In the genomic region with DNA sequence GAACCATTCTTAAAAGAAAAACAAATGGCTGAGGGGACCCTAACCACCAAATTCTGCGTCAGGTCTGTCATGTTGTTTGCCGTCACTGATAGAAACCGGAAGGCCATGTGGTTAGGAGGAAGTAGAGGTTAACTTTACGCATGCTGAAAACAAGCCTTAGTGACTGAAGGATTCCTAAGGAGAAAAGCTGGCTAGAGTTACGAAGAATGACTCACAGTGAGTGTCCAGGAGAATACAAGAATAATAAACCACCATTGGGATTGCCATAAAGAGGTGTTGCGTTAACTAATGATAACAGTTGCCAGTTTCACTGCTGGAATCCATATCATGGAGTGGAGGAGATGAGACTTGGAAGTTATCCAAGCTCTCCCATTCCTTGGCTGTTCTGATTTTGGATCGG, we compare ENCODE assay signal across 10 mouse cellular contexts. TPM values are rescaled to one million over a fixed set of nuclear protein-coding genes. Genes with fewer than 3 reads are reported as not detected.
DNase-seq lines count a peak whose midpoint lies in the region; ATAC-seq and TF ChIP-seq lines count a peak whose summit lies in the region.
"Had no signal": no experiment of that assay in that cellular context is flagged by ENCODE, and none has a peak within 500 bp of the region (broad histone marks: within the 10 kb centered on the region; RNA-seq: fewer than 3 reads in every experiment).

No protein-coding gene starts in this region.

- WGBS in heart, embryonic 12.5 days: 52% methylated on average over 7 of the region's 7 CpGs
- WGBS in midbrain, postnatal 0 days: 82% methylated on average over 7 of the region's 7 CpGs
- WGBS in midbrain, embryonic 15.5 days: 80% methylated on average over 7 of the region's 7 CpGs
- WGBS in intestine, postnatal 0 days: 24% methylated on average over 7 of the region's 7 CpGs
- WGBS in stomach, postnatal 0 days: 27% methylated on average over 7 of the region's 7 CpGs

- no peaks in the 10 kb centered on the region for H3K9me3 ChIP-seq in heart, embryonic 12.5 days (replicated peaks)
- no peaks in the 10 kb centered on the region for H3K9me3 ChIP-seq in midbrain, postnatal 0 days (ENCODE audit: low read length)
- no peaks in the 10 kb centered on the region for H3K9me3 ChIP-seq in midbrain, embryonic 15.5 days
- H3K9me3 ChIP-seq in intestine, postnatal 0 days (ENCODE audit: control insufficient read depth): no peaks in the 10 kb centered on the region
- H3K9me3 ChIP-seq in stomach, postnatal 0 days (ENCODE audit: control insufficient read depth, low read length): no peaks in the 10 kb centered on the region
- H3K9me3 ChIP-seq: liver, embryonic 15.5 days had no signal

- no peaks in the 10 kb centered on the region for H3K27me3 ChIP-seq in heart, embryonic 12.5 days (replicated peaks)
- no peaks in the 10 kb centered on the region for H3K27me3 ChIP-seq in midbrain, postnatal 0 days (ENCODE audit: insufficient read depth, low read length)
- no peaks in the 10 kb centered on the region for H3K27me3 ChIP-seq in midbrain, embryonic 15.5 days (replicated peaks)
- no peaks in the 10 kb centered on the region for H3K27me3 ChIP-seq in intestine, postnatal 0 days (replicated peaks; ENCODE audit: control insufficient read depth, insufficient read depth, low read length)
- no peaks in the 10 kb centered on the region for H3K27me3 ChIP-seq in stomach, postnatal 0 days (ENCODE audit: control insufficient read depth, insufficient read depth, low read length)
- H3K27me3 ChIP-seq: liver, embryonic 15.5 days had no signal

- no peak for ATAC-seq in heart, embryonic 12.5 days (ENCODE audit: insufficient number of reproducible peaks, low FRiP score)
- ATAC-seq in midbrain, postnatal 0 days (ENCODE audit: low FRiP score): no peak
- no peak for ATAC-seq in midbrain, embryonic 15.5 days (replicated peaks)
- peak; percentile 37; the same call in 1 of the 2 replicates for ATAC-seq in intestine, postnatal 0 days
- peak; percentile 65 for ATAC-seq in stomach, postnatal 0 days (ENCODE audit: low FRiP score, low TSS enrichment)

- intact Hi-C loops in heart, postnatal 36 days (cut with DNase I): no loop called here
- intact Hi-C loops in left cerebral cortex, postnatal 36 days (cut with DNase I): no loop called here

- peaks cover 34% of the 10 kb centered on the region for H3K36me3 ChIP-seq in heart, embryonic 12.5 days
- H3K36me3 ChIP-seq in midbrain, postnatal 0 days (ENCODE audit: insufficient read depth, low read length): no peaks in the 10 kb centered on the region
- H3K36me3 ChIP-seq in midbrain, embryonic 15.5 days (replicated peaks): no peaks in the 10 kb centered on the region
- H3K36me3 ChIP-seq in intestine, postnatal 0 days (ENCODE audit: control insufficient read depth, insufficient read depth): peaks cover 21% of the 10 kb centered on the region
- 0 out of 2 replicates have a peak, but pooled peaks cover 3% of the 10 kb centered on the region for H3K36me3 ChIP-seq in stomach, postnatal 0 days (ENCODE audit: control insufficient read depth, insufficient read depth, low read length)
- H3K36me3 ChIP-seq: liver, embryonic 15.5 days had no signal

- peak overlapping the region; percentile 74 for H3K27ac ChIP-seq in heart, embryonic 12.5 days (ENCODE audit: poor library complexity, severe bottlenecking)
- H3K27ac ChIP-seq in midbrain, postnatal 0 days (ENCODE audit: low read depth, low read length): no peak overlapping the region
- no peak overlapping the region for H3K27ac ChIP-seq in midbrain, embryonic 15.5 days
- peak overlapping the region; percentile 82 for H3K27ac ChIP-seq in intestine, postnatal 0 days (ENCODE audit: low read depth, low read length)
- peak overlapping the region; percentile 74 for H3K27ac ChIP-seq in stomach, postnatal 0 days (replicated peaks)
- H3K27ac ChIP-seq: liver, embryonic 15.5 days had no signal

- no peak for TF ChIP-seq CTCF in midbrain, postnatal 0 days (IDR thresholded peaks at IDR 0.05)
- no peak for TF ChIP-seq CTCF in intestine, postnatal 0 days (IDR thresholded peaks at IDR 0.05; ENCODE audit: low read depth)
- no peak for TF ChIP-seq CTCF in stomach, postnatal 0 days (IDR thresholded peaks at IDR 0.05; ENCODE audit: low read depth)

- H3K4me3 ChIP-seq in heart, embryonic 12.5 days: no peak overlapping the region
- H3K4me3 ChIP-seq in midbrain, postnatal 0 days (ENCODE audit: low read depth, low read length): no peak overlapping the region
- H3K4me3 ChIP-seq in midbrain, embryonic 15.5 days: no peak overlapping the region
- no peak overlapping the region for H3K4me3 ChIP-seq in intestine, postnatal 0 days (ENCODE audit: low read depth, low read length)
- H3K4me3 ChIP-seq in stomach, postnatal 0 days (ENCODE audit: low read depth, low read length): no peak overlapping the region
- H3K4me3 ChIP-seq: liver, embryonic 15.5 days had no signal

- H3K4me1 ChIP-seq in heart, embryonic 12.5 days (replicated peaks): peaks cover 43% of the 10 kb centered on the region
- no peaks in the 10 kb centered on the region for H3K4me1 ChIP-seq in midbrain, postnatal 0 days (ENCODE audit: insufficient read depth, low read length)
- H3K4me1 ChIP-seq in midbrain, embryonic 15.5 days: no peaks in the 10 kb centered on the region
- peaks cover 13% of the 10 kb centered on the region; the same call in 1 of the 2 replicates for H3K4me1 ChIP-seq in intestine, postnatal 0 days (replicated peaks; ENCODE audit: control insufficient read depth, insufficient read depth, low read length)
- H3K4me1 ChIP-seq in stomach, postnatal 0 days (replicated peaks; ENCODE audit: control insufficient read depth, insufficient read depth): peaks cover 5% of the 10 kb centered on the region; the same call in 1 of the 2 replicates

- no peak overlapping the region for H3K9ac ChIP-seq in heart, embryonic 12.5 days
- H3K9ac ChIP-seq in midbrain, postnatal 0 days (replicated peaks; ENCODE audit: low read length, poor library complexity, severe bottlenecking): no peak overlapping the region
- H3K9ac ChIP-seq in midbrain, embryonic 15.5 days: no peak overlapping the region
- no peak overlapping the region for H3K9ac ChIP-seq in intestine, postnatal 0 days (ENCODE audit: low read depth, low read length)
- no peak overlapping the region for H3K9ac ChIP-seq in stomach, postnatal 0 days (ENCODE audit: low read length)
- H3K9ac ChIP-seq: liver, embryonic 15.5 days had no signal

- peak overlapping the region; percentile 22; the same call in 1 of the 2 replicates for H3K4me2 ChIP-seq in heart, embryonic 12.5 days
- no peak overlapping the region for H3K4me2 ChIP-seq in midbrain, postnatal 0 days (ENCODE audit: low read depth, low read length, poor library complexity, severe bottlenecking)
- H3K4me2 ChIP-seq in midbrain, embryonic 15.5 days: no peak overlapping the region
- H3K4me2 ChIP-seq in intestine, postnatal 0 days (replicated peaks; ENCODE audit: low read depth): no peak overlapping the region
- no peak overlapping the region for H3K4me2 ChIP-seq in stomach, postnatal 0 days (replicated peaks; ENCODE audit: low read depth)
- H3K4me2 ChIP-seq: liver, embryonic 15.5 days had no signal

- TF ChIP-seq EP300 in stomach, postnatal 0 days (optimal IDR thresholded peaks at IDR 0.05): no peak

- no peak for DNase-seq in heart, postnatal 36 days
- peak; percentile 21 for DNase-seq in midbrain, postnatal 0 days (ENCODE audit: low spot score)
- DNase-seq in stomach, postnatal 0 days (ENCODE audit: low spot score): no peak
- DNase-seq in left cerebral cortex, postnatal 36 days (ENCODE audit: low spot score in 2 of 2): no peak
- DNase-seq in gastrocnemius, postnatal 4 days (ENCODE audit: low spot score in 2 of 2): no peak
- DNase-seq: embryo, embryonic 11 days had no signal

RNA-seq across cellular contexts. Expression of a gene that starts 51.0 kb away (rescaled TPM):
- polyA plus RNA-seq in heart, embryonic 12.5 days (2016; fragmentation: Nextera tagmentation; extraction: Ambion mirVana): 22.6 and 22.9 TPM in 2 replicates
- total RNA-seq in heart, postnatal 36 days (2021): 10 to 100 TPM; 12.0 to 12.1 TPM
- 3.8 and 7.5 TPM in 2 replicates for total RNA-seq in midbrain, postnatal 0 days (2014; rRNA removed)
- polyA plus RNA-seq in midbrain, postnatal 0 days (2015; fragmentation: Nextera tagmentation; extraction: Ambion mirVana): 14.1 and 14.4 TPM in 2 replicates
- polyA plus RNA-seq in midbrain, embryonic 15.5 days (2015; fragmentation: Nextera tagmentation; extraction: Ambion mirVana): 21.6 and 22.3 TPM in 2 replicates
- polyA plus RNA-seq in intestine, postnatal 0 days (2015; fragmentation: Nextera tagmentation; extraction: Ambion mirVana): 11.1 and 11.7 TPM in 2 replicates
- 10.5 and 11.3 TPM in 2 replicates for polyA plus RNA-seq in stomach, postnatal 0 days (2015; fragmentation: Nextera tagmentation; extraction: Ambion mirVana)
- 10 to 100 TPM; 11.4 to 15.6 TPM for total RNA-seq in left cerebral cortex, postnatal 36 days (2021)
- total RNA-seq in gastrocnemius, postnatal 4 days (2021): 10 to 100 TPM; 12.9 to 13.3 TPM

Comparison
In these comparisons a context has a peak if more than half of its experiments do, and no peak if none do; other contexts are left out.
1. ATAC-seq: peak in intestine, postnatal 0 days (single experiment) and stomach, postnatal 0 days (single experiment); none in heart, embryonic 12.5 days (single experiment), midbrain, postnatal 0 days (single experiment) and midbrain, embryonic 15.5 days (single experiment).
2. H3K27ac ChIP-seq: peak in heart, embryonic 12.5 days (single experiment), intestine, postnatal 0 days (single experiment) and stomach, postnatal 0 days (single experiment); none in midbrain, postnatal 0 days (single experiment) and midbrain, embryonic 15.5 days (single experiment).